ENCODE assay signal across 8 mouse cellular contexts in the genomic region with DNA sequence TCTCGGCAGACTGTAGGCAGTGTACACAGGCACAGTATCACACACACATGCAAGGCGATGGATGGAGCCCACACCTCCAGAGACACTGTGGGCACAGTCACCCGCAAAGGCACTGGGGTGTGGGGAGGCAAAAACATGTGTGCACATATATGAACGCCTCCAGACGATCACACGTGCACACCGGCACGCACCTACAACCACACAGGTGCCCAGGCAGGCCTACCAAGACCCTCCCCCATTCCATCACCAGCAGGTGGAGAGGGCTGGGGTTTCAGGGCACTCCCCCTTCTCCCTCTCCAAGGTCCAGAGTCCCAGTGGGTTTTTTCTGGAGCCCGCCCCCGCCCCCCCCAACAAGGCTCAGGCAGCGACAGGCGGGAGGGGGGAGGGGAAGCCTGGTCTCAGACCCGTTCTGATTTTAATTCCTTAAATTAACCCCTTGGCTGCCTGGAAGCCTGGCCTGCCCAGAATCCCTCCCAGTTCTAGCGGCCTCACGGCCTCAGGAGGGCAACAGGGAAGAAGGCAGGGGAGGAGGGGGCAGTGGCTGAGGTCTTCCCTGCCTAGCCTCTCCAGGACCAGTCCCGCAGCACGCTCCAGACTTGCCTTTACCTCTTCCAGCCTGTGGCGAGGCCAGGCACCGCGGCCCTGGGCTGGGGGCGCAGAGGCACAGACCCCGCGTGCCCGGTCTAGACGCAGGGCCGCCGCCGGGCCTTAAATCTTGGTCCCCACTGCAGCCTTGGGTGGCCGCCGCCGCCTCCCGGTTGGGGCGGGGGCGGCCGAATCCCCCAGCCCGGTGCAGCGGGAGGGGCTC. TPM values are rescaled to one million over a fixed set of nuclear protein-coding genes. Genes with fewer than 3 reads are reported as not detected.
DNase-seq lines count a peak whose midpoint lies in the region; ATAC-seq and TF ChIP-seq lines count a peak whose summit lies in the region.

No protein-coding gene starts in this region.

- H3K36me3 ChIP-seq in lung, postnatal 0 days (ENCODE audit: insufficient read depth, low read length) = no peaks in the 10 kb centered on the region
- no peaks in the 10 kb centered on the region for H3K36me3 ChIP-seq in hindbrain, postnatal 0 days (ENCODE audit: insufficient read depth, low read length)
- H3K36me3 ChIP-seq in myocyte (ENCODE audit: control insufficient read depth, insufficient read depth) = no peaks in the 10 kb centered on the region

- no peak overlapping the region for H3ac ChIP-seq in myocyte (ENCODE audit: control insufficient read depth, insufficient read length)

- H3K79me2 ChIP-seq in myocyte (ENCODE audit: control insufficient read depth, insufficient read depth) = no peaks in the 10 kb centered on the region

- no peak overlapping the region for H3K27ac ChIP-seq in lung, postnatal 0 days (ENCODE audit: low read length)
- H3K27ac ChIP-seq in hindbrain, postnatal 0 days = peak overlapping the region; percentile 90

- no peak for TF ChIP-seq POLR2A in myocyte (IDR thresholded peaks at IDR 0.05; ENCODE audit: insufficient read length, low read depth)

- TF ChIP-seq CTCF in lung, postnatal 0 days (IDR thresholded peaks at IDR 0.05) = no peak
- no peak; the same call in 1 of the 2 replicates for TF ChIP-seq CTCF in hindbrain, postnatal 0 days (IDR thresholded peaks at IDR 0.05; ENCODE audit: low read depth)

- peak overlapping the region; percentile 44 for H3K4me3 ChIP-seq in lung, postnatal 0 days (ENCODE audit: low read depth, low read length)
- H3K4me3 ChIP-seq in hindbrain, postnatal 0 days (ENCODE audit: low read length) = peak overlapping the region; percentile 91
- H3K4me3 ChIP-seq in myocyte = no peak overlapping the region

- no peaks in the 10 kb centered on the region for H3K27me3 ChIP-seq in lung, postnatal 0 days (replicated peaks; ENCODE audit: insufficient read depth, low read length)
- H3K27me3 ChIP-seq in hindbrain, postnatal 0 days (ENCODE audit: insufficient read depth, low read length) = no peaks in the 10 kb centered on the region
- peaks cover 32% of the 10 kb centered on the region for H3K27me3 ChIP-seq in myocyte (ENCODE audit: control insufficient read depth, insufficient read depth, insufficient read length)

- TF ChIP-seq EP300 in lung, postnatal 0 days (IDR thresholded peaks at IDR 0.05) = no peak

- H3K4me2 ChIP-seq in lung, postnatal 0 days (replicated peaks; ENCODE audit: low read depth, low read length) = peak overlapping the region; percentile 90
- peak overlapping the region; percentile 81 for H3K4me2 ChIP-seq in hindbrain, postnatal 0 days (ENCODE audit: low read depth, low read length)
- H3K4me2 ChIP-seq in myocyte (ENCODE audit: low read depth) = peak overlapping the region; percentile 6

- ATAC-seq in cerebellum, adult (ENCODE audit: insufficient number of reproducible peaks, low FRiP score, low TSS enrichment) = peak; percentile 37; the same call in 1 of the 2 replicates
- ATAC-seq in lung, postnatal 0 days = no peak
- peak; percentile 78 for ATAC-seq in hindbrain, postnatal 0 days

- no peak overlapping the region for H3K9ac ChIP-seq in lung, postnatal 0 days (replicated peaks; ENCODE audit: low read depth)
- peak overlapping the region; percentile 96 for H3K9ac ChIP-seq in hindbrain, postnatal 0 days (replicated peaks; ENCODE audit: low read length)

- 2% methylated on average over 23 of the region's 37 CpGs for WGBS in lung, postnatal 0 days
- 1% methylated on average over 26 of the region's 37 CpGs for WGBS in hindbrain, postnatal 0 days

- no peaks in the 10 kb centered on the region; the same call in 1 of the 2 replicates for H3K4me1 ChIP-seq in lung, postnatal 0 days (ENCODE audit: insufficient read depth, low read depth, low read length)
- H3K4me1 ChIP-seq in hindbrain, postnatal 0 days (ENCODE audit: insufficient read depth, low read length) = peaks cover 4% of the 10 kb centered on the region; the same call in 1 of the 2 replicates

- DNase-seq in cerebellum, postnatal 10 days = no peak
- no peak for DNase-seq in lung, postnatal 0 days (ENCODE audit: low spot score)
- no peak for DNase-seq in lung, postnatal 25 days (ENCODE audit: low spot score)
- DNase-seq in hindbrain, postnatal 0 days (ENCODE audit: low spot score) = peak; percentile 57
- DNase-seq in natural killer cell, adult 2 months (ENCODE audit: low spot score in 2 of 2) = no peak
- DNase-seq in spleen, postnatal 4 days (ENCODE audit: low spot score in 2 of 2) = no peak

- H3K9me3 ChIP-seq in lung, postnatal 0 days (ENCODE audit: low read length) = no peaks in the 10 kb centered on the region
- H3K9me3 ChIP-seq in hindbrain, postnatal 0 days (ENCODE audit: low read length) = no peaks in the 10 kb centered on the region

TF ChIP-seq in myocyte, 11 proteins besides CTCF, POLR2A, EP300 and RAD21:
- TF ChIP-seq POLR2AphosphoS2 (IDR thresholded peaks at IDR 0.05; ENCODE audit: insufficient read length, low read depth) (no peak), TCF12 (IDR thresholded peaks at IDR 0.05; ENCODE audit: insufficient read depth, poor library complexity, severe bottlenecking) (no peak), USF1 (IDR thresholded peaks at IDR 0.05; ENCODE audit: low read depth) (no peak), TCF3 (IDR thresholded peaks at IDR 0.05; ENCODE audit: insufficient read length, low read depth) (no peak), REST (IDR thresholded peaks at IDR 0.05; ENCODE audit: insufficient read depth, insufficient read length) (no peak), MAX (IDR thresholded peaks at IDR 0.05; ENCODE audit: low read depth) (no peak), CEBPB (IDR thresholded peaks at IDR 0.05; ENCODE audit: insufficient read depth, poor library complexity, severe bottlenecking) (no peak), SRF (IDR thresholded peaks at IDR 0.05; ENCODE audit: control insufficient read depth, insufficient read length, low read depth) (no peak), MYOD1 (IDR thresholded peaks at IDR 0.05; ENCODE audit: control insufficient read depth in 1 of 3, insufficient read length in 2 of 3, low read depth in 2 of 3) (no peak), E2F4 (IDR thresholded peaks at IDR 0.05; ENCODE audit: insufficient read depth) (no peak)
TF ChIP-seq in myocyte: peak in this region for 0.

RNA-seq across cellular contexts. Expression of a gene that starts 0.5 kb away (rescaled TPM):
- polyA plus RNA-seq in lung, postnatal 0 days (2015; fragmentation: Nextera tagmentation; extraction: Ambion mirVana) = 0.02 TPM in 1 of 2 replicates, not detected in the other
- total RNA-seq in hindbrain, postnatal 0 days (2014; rRNA removed) = 60.1 and 62.4 TPM in 2 replicates
- 10.5 TPM in 2 replicates for polyA plus RNA-seq in hindbrain, postnatal 0 days (2015; fragmentation: Nextera tagmentation; extraction: Ambion mirVana)
- not detected for polyA plus RNA-seq in myocyte (2012; fragmentation: generic; extraction: Trizol)

RNA-seq across cellular contexts. Expression of a gene that starts 11.1 kb away (rescaled TPM):
- polyA plus RNA-seq in lung, postnatal 0 days (2015; fragmentation: Nextera tagmentation; extraction: Ambion mirVana) = not detected in 2 replicates
- 0.37 TPM in 1 of 2 replicates, not detected in the other for total RNA-seq in hindbrain, postnatal 0 days (2014; rRNA removed)
- 0.10 and 0.30 TPM in 2 replicates for polyA plus RNA-seq in hindbrain, postnatal 0 days (2015; fragmentation: Nextera tagmentation; extraction: Ambion mirVana)
- not detected for polyA plus RNA-seq in myocyte (2012; fragmentation: generic; extraction: Trizol)

RNA-seq across cellular contexts. Expression of a gene that starts 50.5 kb away (rescaled TPM):
- 47.7 and 54.0 TPM in 2 replicates for polyA plus RNA-seq in lung, postnatal 0 days (2015; fragmentation: Nextera tagmentation; extraction: Ambion mirVana)
- total RNA-seq in hindbrain, postnatal 0 days (2014; rRNA removed) = 21.1 and 24.7 TPM in 2 replicates
- 31.5 and 35.2 TPM in 2 replicates for polyA plus RNA-seq in hindbrain, postnatal 0 days (2015; fragmentation: Nextera tagmentation; extraction: Ambion mirVana)
- polyA plus RNA-seq in myocyte (2012; fragmentation: generic; extraction: Trizol) = 17.6 TPM

RNA-seq across cellular contexts. Expression of a gene that starts 51.0 kb away (rescaled TPM):
- polyA plus RNA-seq in lung, postnatal 0 days (2015; fragmentation: Nextera tagmentation; extraction: Ambion mirVana) = 200 and 210 TPM in 2 replicates
- total RNA-seq in hindbrain, postnatal 0 days (2014; rRNA removed) = 169 and 174 TPM in 2 replicates
- polyA plus RNA-seq in hindbrain, postnatal 0 days (2015; fragmentation: Nextera tagmentation; extraction: Ambion mirVana) = 463 and 487 TPM in 2 replicates
- polyA plus RNA-seq in myocyte (2012; fragmentation: generic; extraction: Trizol) = 334 TPM

Comparison
In these comparisons a context has a peak if more than half of its experiments do, and no peak if none do; other contexts are left out.
1. H3K4me2 ChIP-seq: peak in every context shown above with its lines; median percentile 90 in lung, postnatal 0 days; 81 in hindbrain, postnatal 0 days; 6 in myocyte.
2. RNA of a gene that starts 0.5 kb away (polyA plus RNA-seq): 10.5 TPM in hindbrain, postnatal 0 days; 0.02 TPM in lung, postnatal 0 days and not detected in myocyte (single experiment); every median in the first group is over 10 times any median in the second.